Mouse (Mus musculus): ENCODE measurements around the gene Prelid3b. TPM values are rescaled to one million over a fixed set of nuclear protein-coding genes. Genes with fewer than 3 reads are reported as not detected.

The Prelid3b gene
- polyA plus RNA-seq, 1 experiment from 2014 or later, result 123 TPM

GRCm38 (mm10) chr2:174428076-174428835 lies 44.6 kb downstream of the Prelid3b start:
- no peak overlapping the region for H3K27ac ChIP-seq (replicated peaks; ENCODE audit: low read depth, low read length)
- no peaks in the 10 kb centered on the region for H3K27me3 ChIP-seq (ENCODE audit: control insufficient read depth, insufficient read depth, low read length)
- H3K4me3 ChIP-seq (ENCODE audit: low read depth, low read length), result no peak overlapping the region
- no peaks in the 10 kb centered on the region for H3K9me3 ChIP-seq (ENCODE audit: control insufficient read depth, low read length)
- no peak overlapping the region for H3K4me2 ChIP-seq (ENCODE audit: low read depth, severe bottlenecking)
- peaks cover 38% of the 10 kb centered on the region for H3K36me3 ChIP-seq (ENCODE audit: control insufficient read depth, insufficient read depth, low read length)
- ATAC-seq (ENCODE audit: insufficient number of reproducible peaks, low FRiP score, low TSS enrichment, low read depth) (no peak), DNase-seq (ENCODE audit: low spot score) (no peak)
- H3K9ac ChIP-seq (ENCODE audit: low read length), result no peak overlapping the region
- H3K4me1 ChIP-seq (ENCODE audit: control insufficient read depth, insufficient read depth, low read length), result no peaks in the 10 kb centered on the region
- WGBS, result 85% methylated on average over 18 of the region's 18 CpGs

DNA sequence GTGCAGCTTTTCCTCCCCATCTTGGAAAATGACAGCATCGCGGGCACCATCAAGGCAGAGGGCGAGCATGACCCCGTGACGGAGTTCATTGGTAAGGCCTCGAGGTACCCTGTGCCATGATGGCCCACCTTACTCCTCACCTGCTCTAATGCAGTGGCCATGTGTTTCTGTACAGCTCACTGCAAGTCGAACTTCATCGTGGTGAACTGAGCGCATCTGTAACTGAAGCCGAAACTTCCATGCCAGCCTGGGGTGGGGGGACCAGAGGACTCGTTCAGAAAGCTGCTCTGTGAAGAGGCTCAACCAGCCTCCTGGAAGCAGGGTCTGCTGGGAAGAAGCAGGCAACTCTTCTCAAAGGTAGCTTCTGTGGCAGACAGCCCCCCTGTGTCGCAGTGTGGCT lies 46.0 kb downstream of the Prelid3b start:
- Histone ChIP-seq H3K9ac (ENCODE audit: low read length) (no peak overlapping the region), H3K27ac (replicated peaks; ENCODE audit: low read depth, low read length) (no peak overlapping the region), H3K4me1 (ENCODE audit: control insufficient read depth, insufficient read depth, low read length) (no peaks in the 10 kb centered on the region), H3K4me3 (ENCODE audit: low read depth, low read length) (no peak overlapping the region), H3K27me3 (ENCODE audit: control insufficient read depth, insufficient read depth, low read length) (no peaks in the 10 kb centered on the region), H3K4me2 (ENCODE audit: low read depth, severe bottlenecking) (no peak overlapping the region), H3K9me3 (ENCODE audit: control insufficient read depth, low read length) (no peaks in the 10 kb centered on the region), H3K36me3 (ENCODE audit: control insufficient read depth, insufficient read depth, low read length) (peaks cover 37% of the 10 kb centered on the region)
- DNase-seq (ENCODE audit: low spot score), result no peak
- WGBS, result 93% methylated on average over 12 of the region's 12 CpGs
- ATAC-seq (ENCODE audit: insufficient number of reproducible peaks, low FRiP score, low TSS enrichment, low read depth), result no peak

DNA sequence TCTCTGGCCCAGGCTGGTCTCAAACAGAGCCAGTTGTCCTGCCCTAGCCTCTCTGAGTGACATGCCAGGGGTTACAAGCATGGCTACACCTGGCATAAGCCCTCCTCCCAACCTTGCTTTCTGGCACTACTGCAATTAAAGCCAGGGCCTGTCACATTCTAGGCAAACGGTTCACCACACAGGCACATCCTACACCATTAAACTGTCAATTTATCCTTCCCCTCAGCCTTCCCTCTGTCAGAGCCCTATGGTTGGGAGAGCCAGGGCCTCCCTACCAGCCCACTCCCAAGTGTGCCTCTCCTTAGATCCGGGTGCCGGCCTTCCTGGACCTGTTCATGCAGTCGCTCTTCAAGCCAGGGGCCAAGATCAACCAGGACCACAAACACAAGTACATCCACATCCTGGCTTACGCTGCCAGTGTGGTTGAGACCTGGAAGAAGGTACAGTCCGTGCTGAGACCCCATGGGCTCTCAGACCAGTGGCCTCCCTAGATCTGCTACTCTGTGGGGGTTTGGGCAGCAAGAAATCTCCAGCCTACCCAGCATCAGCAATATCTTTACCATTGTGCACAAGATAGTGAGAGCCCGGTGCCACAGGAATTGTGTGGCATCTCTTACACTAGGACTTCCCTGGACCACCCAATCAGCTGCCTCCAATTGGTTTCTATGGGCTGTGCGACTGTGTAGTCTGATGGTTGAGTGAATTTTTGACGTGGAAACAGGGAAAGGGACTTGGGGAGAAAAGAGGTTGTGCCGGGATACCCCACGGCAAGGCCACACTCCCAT lies 48.4 kb downstream of the Prelid3b start:
- Histone ChIP-seq H3K4me2 (ENCODE audit: low read depth, severe bottlenecking) (no peak overlapping the region), H3K36me3 (ENCODE audit: control insufficient read depth, insufficient read depth, low read length) (peaks cover 39% of the 10 kb centered on the region), H3K27me3 (ENCODE audit: control insufficient read depth, insufficient read depth, low read length) (no peaks in the 10 kb centered on the region), H3K27ac (replicated peaks; ENCODE audit: low read depth, low read length) (no peak overlapping the region), H3K9ac (ENCODE audit: low read length) (no peak overlapping the region), H3K4me3 (ENCODE audit: low read depth, low read length) (no peak overlapping the region), H3K9me3 (ENCODE audit: control insufficient read depth, low read length) (no peaks in the 10 kb centered on the region), H3K4me1 (ENCODE audit: control insufficient read depth, insufficient read depth, low read length) (no peaks in the 10 kb centered on the region)
- ATAC-seq (ENCODE audit: insufficient number of reproducible peaks, low FRiP score, low TSS enrichment, low read depth) (no peak), DNase-seq (ENCODE audit: low spot score) (no peak)
- WGBS, result 89% methylated on average over 11 of the region's 11 CpGs

DNA sequence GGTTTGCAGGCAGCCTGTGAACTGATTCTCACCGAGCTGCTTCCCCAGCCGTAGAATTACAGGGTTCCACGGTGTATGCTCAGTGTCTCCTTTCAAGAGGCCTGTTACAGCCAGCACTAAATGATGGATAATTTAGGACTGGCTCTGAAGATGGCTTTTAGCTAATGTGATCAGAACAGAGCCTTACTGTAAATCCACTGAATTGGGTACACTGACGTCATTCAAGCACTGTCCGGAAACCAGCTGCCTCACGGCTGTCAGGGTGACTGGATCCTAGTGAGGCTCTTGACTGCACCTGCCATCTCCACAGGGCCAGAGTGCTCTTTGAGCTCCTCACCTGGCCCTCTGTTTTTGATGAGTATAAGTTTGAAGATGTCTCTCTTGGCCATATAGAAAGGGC lies 51.8 kb downstream of the Prelid3b start:
- Histone ChIP-seq H3K4me3 (ENCODE audit: low read depth, low read length) (no peak overlapping the region), H3K9me3 (ENCODE audit: control insufficient read depth, low read length) (no peaks in the 10 kb centered on the region), H3K27me3 (ENCODE audit: control insufficient read depth, insufficient read depth, low read length) (no peaks in the 10 kb centered on the region), H3K27ac (replicated peaks; ENCODE audit: low read depth, low read length) (no peak overlapping the region), H3K9ac (ENCODE audit: low read length) (no peak overlapping the region), H3K4me1 (ENCODE audit: control insufficient read depth, insufficient read depth, low read length) (peaks cover 4% of the 10 kb centered on the region; the same call in 1 of the 2 replicates), H3K4me2 (ENCODE audit: low read depth, severe bottlenecking) (no peak overlapping the region), H3K36me3 (ENCODE audit: control insufficient read depth, insufficient read depth, low read length) (peaks cover 24% of the 10 kb centered on the region)
- DNase-seq (ENCODE audit: low spot score) (no peak), ATAC-seq (ENCODE audit: insufficient number of reproducible peaks, low FRiP score, low TSS enrichment, low read depth) (no peak)
- WGBS, result 87% methylated on average over 6 of the region's 6 CpGs

DNA sequence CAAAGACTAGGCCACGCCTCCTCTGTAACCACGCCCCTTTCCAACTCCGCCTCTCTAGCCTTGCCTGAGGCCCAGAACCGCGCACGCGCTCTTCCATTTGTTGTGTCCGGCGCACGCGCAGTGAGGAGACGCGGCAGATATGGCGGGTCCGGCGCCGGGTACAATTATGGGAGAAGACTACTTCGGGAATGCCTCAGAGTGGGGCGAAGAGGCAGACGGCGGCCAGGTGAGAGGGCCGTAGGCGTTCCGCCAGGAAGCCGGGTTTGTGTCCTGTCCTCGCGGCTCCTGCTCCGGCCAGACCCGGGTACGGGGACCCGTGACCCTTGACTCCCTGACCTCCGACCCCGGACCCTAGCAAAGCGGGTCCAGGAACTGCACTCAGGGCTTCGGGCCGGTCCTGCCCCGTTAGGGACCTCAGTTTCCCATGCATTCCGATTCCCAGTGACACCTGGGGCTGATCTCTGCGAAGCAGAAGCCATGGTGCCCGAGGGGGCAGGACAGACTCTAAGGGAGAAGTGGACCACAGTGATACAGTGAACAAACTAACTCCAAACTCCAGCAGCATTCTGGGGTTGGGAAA lies 57.1 kb downstream of the Prelid3b start, which contains the start of gene Nelfcd:
Gene Nelfcd, plus strand, starts transcription at position 74 of the 580 bp plus-strand sequence.
- H3K4me2 ChIP-seq (ENCODE audit: low read depth, severe bottlenecking), result peak within 1 kb of the TSS; percentile 77
- DNase-seq (ENCODE audit: low spot score), result peak; percentile 99
- peaks cover 4% of the 10 kb centered on the region; the same call in 1 of the 2 replicates for H3K4me1 ChIP-seq (ENCODE audit: control insufficient read depth, insufficient read depth, low read length)
- H3K9ac ChIP-seq (ENCODE audit: low read length), result peak within 1 kb of the TSS; percentile 93
- no peaks in the 10 kb centered on the region for H3K9me3 ChIP-seq (ENCODE audit: control insufficient read depth, low read length)
- no peaks in the 10 kb centered on the region for H3K27me3 ChIP-seq (ENCODE audit: control insufficient read depth, insufficient read depth, low read length)
- 1% methylated on average over 40 of the region's 40 CpGs for WGBS
- ATAC-seq (ENCODE audit: insufficient number of reproducible peaks, low FRiP score, low TSS enrichment, low read depth), result peak; percentile 91
- peak within 1 kb of the TSS; percentile 92 for H3K4me3 ChIP-seq (ENCODE audit: low read depth, low read length)
- 0 out of 2 replicates have a peak, but pooled peaks cover 2% of the 10 kb centered on the region for H3K36me3 ChIP-seq (ENCODE audit: control insufficient read depth, insufficient read depth, low read length)
- no peak within 1 kb of the TSS for H3K27ac ChIP-seq (replicated peaks; ENCODE audit: low read depth, low read length)

Other genes with a start within 250 kb of the Prelid3b start
- 1,406 and 1,468 TPM in 2 replicates for gene Gnas, start 188.8 kb downstream of the Prelid3b start, polyA plus RNA-seq (2014; fragmentation: Nextera tagmentation; extraction: Ambion mirVana)
- gene Gm20721, start 126.4 kb downstream of the Prelid3b start, polyA plus RNA-seq (2014; fragmentation: Nextera tagmentation; extraction: Ambion mirVana), result 8.6 and 13.0 TPM in 2 replicates
- gene Nelfcd, start 57.3 kb downstream of the Prelid3b start, polyA plus RNA-seq (2014; fragmentation: Nextera tagmentation; extraction: Ambion mirVana), result 195 and 200 TPM in 2 replicates
- 99.6 and 106 TPM in 2 replicates for gene Ctsz, start 34.0 kb downstream of the Prelid3b start, polyA plus RNA-seq (2014; fragmentation: Nextera tagmentation; extraction: Ambion mirVana)
- 4.9 and 6.0 TPM in 2 replicates for gene Tubb1, start 22.4 kb downstream of the Prelid3b start, polyA plus RNA-seq (2014; fragmentation: Nextera tagmentation; extraction: Ambion mirVana)
- gene Atp5e, start 9.0 kb downstream of the Prelid3b start, polyA plus RNA-seq (2014; fragmentation: Nextera tagmentation; extraction: Ambion mirVana), result 720 and 731 TPM in 2 replicates
- 0.03 TPM in 1 of 2 replicates, not detected in the other for gene Zfp831, start 170.5 kb upstream of the Prelid3b start, polyA plus RNA-seq (2014; fragmentation: Nextera tagmentation; extraction: Ambion mirVana)

Measured in limb, embryonic 11.5 days (tissue).